Mouse (Mus musculus): ENCODE results near the gene Olfr1495. TPM values are rescaled to one million over a fixed set of nuclear protein-coding genes. Genes with fewer than 3 reads are reported as not detected.

Gene Olfr1495
- polyA plus RNA-seq, 1 experiment from 2014 or later = not detected

Other genes with a start within 250 kb of the Olfr1495 start
- gene Olfr1480, start 236.7 kb upstream of the Olfr1495 start, polyA plus RNA-seq (2015; fragmentation: Nextera tagmentation; extraction: Ambion mirVana) = not detected in 2 replicates
- gene Olfr1484, start 181.1 kb upstream of the Olfr1495 start, polyA plus RNA-seq (2015; fragmentation: Nextera tagmentation; extraction: Ambion mirVana) = not detected in 2 replicates
- not detected in 2 replicates for gene Olfr1487, start 147.2 kb upstream of the Olfr1495 start, polyA plus RNA-seq (2015; fragmentation: Nextera tagmentation; extraction: Ambion mirVana)
- not detected in 2 replicates for gene Olfr1489, start 133.0 kb upstream of the Olfr1495 start, polyA plus RNA-seq (2015; fragmentation: Nextera tagmentation; extraction: Ambion mirVana)
- not detected in 2 replicates for gene Olfr1490, start 113.5 kb upstream of the Olfr1495 start, polyA plus RNA-seq (2015; fragmentation: Nextera tagmentation; extraction: Ambion mirVana)
- not detected in 2 replicates for gene Olfr1491, start 67.3 kb upstream of the Olfr1495 start, polyA plus RNA-seq (2015; fragmentation: Nextera tagmentation; extraction: Ambion mirVana)
- not detected in 2 replicates for gene Olfr1493-ps1, start 41.3 kb upstream of the Olfr1495 start, polyA plus RNA-seq (2015; fragmentation: Nextera tagmentation; extraction: Ambion mirVana)
- gene Olfr1494, start 24.9 kb upstream of the Olfr1495 start, polyA plus RNA-seq (2015; fragmentation: Nextera tagmentation; extraction: Ambion mirVana) = not detected in 2 replicates
- gene Olfr1496, start 13.3 kb downstream of the Olfr1495 start, polyA plus RNA-seq (2015; fragmentation: Nextera tagmentation; extraction: Ambion mirVana) = not detected in 2 replicates
- not detected in 2 replicates for gene Olfr1497, start 33.6 kb downstream of the Olfr1495 start, polyA plus RNA-seq (2015; fragmentation: Nextera tagmentation; extraction: Ambion mirVana)
- not detected in 2 replicates for gene Olfr1499, start 54.8 kb downstream of the Olfr1495 start, polyA plus RNA-seq (2015; fragmentation: Nextera tagmentation; extraction: Ambion mirVana)
- not detected in 2 replicates for gene Olfr1500, start 65.9 kb downstream of the Olfr1495 start, polyA plus RNA-seq (2015; fragmentation: Nextera tagmentation; extraction: Ambion mirVana)
- not detected in 2 replicates for gene Olfr1501, start 86.1 kb downstream of the Olfr1495 start, polyA plus RNA-seq (2015; fragmentation: Nextera tagmentation; extraction: Ambion mirVana)
- gene Olfr1502, start 97.2 kb downstream of the Olfr1495 start, polyA plus RNA-seq (2015; fragmentation: Nextera tagmentation; extraction: Ambion mirVana) = not detected in 2 replicates
- gene Olfr1504, start 133.3 kb downstream of the Olfr1495 start, polyA plus RNA-seq (2015; fragmentation: Nextera tagmentation; extraction: Ambion mirVana) = not detected in 2 replicates
- gene Olfr1505, start 148.9 kb downstream of the Olfr1495 start, polyA plus RNA-seq (2015; fragmentation: Nextera tagmentation; extraction: Ambion mirVana) = not detected in 2 replicates